Mouse (Mus musculus): ENCODE measurements around the gene Olfr305.
"Not testable (repeated sequence)": the region's sequence is repeated elsewhere in the genome, so short reads cannot be mapped to it uniquely, and the experiment has no call there.

Gene Olfr305

GRCm38 (mm10) chr7:86366828-86367227 lies at the start of gene Olfr305:
TSS of gene Olfr305 (minus strand) at chr7:86366928.
- no peak for DNase-seq (ENCODE audit: low read depth, low spot score)

- no peak for DNase-seq (ENCODE audit: low read depth, low spot score)
Observed at GRCm38 (mm10) chr7:86403546-86403945, 36.8 kb upstream of the Olfr305 start, which contains the start of gene Olfr301. TSS of gene Olfr301 (plus strand) at chr7:86403846.

- no peak for DNase-seq (ENCODE audit: low read depth, low spot score)
Observed at GRCm38 (mm10) chr7:86397689-86398088, 31.0 kb upstream of the Olfr305 start, which contains the start of gene Olfr303. TSS of gene Olfr303 (minus strand) at chr7:86397789.

GRCm38 (mm10) chr7:86386558-86386957 lies 19.8 kb upstream of the Olfr305 start, which contains the start of gene Olfr304:
TSS of gene Olfr304 (minus strand) at chr7:86386658.
- DNase-seq (ENCODE audit: low read depth, low spot score), result no peak

GRCm38 (mm10) chr7:86385769-86386168 lies 19.0 kb upstream of the Olfr305 start:
- DNase-seq (ENCODE audit: low read depth, low spot score), result no peak

GRCm38 (mm10) chr7:86346296-86346695 lies 20.4 kb downstream of the Olfr305 start:
- not testable (repeated sequence) for DNase-seq (ENCODE audit: low read depth, low spot score)

GRCm38 (mm10) chr7:86344253-86344652 lies 22.5 kb downstream of the Olfr305 start:
- DNase-seq (ENCODE audit: low read depth, low spot score), result no peak

- DNase-seq (ENCODE audit: low read depth, low spot score), result no peak
Observed at GRCm38 (mm10) chr7:86342881-86343565, 23.7 kb downstream of the Olfr305 start.

GRCm38 (mm10) chr7:86337486-86337885 lies 29.2 kb downstream of the Olfr305 start, which contains the start of gene Olfr307:
TSS of gene Olfr307 (minus strand) at chr7:86337586.
- DNase-seq (ENCODE audit: low read depth, low spot score), result no peak

GRCm38 (mm10) chr7:86325530-86325929 lies 41.2 kb downstream of the Olfr305 start, which contains the start of gene Olfr308:
TSS of gene Olfr308 (minus strand) at chr7:86325630.
- no peak for DNase-seq (ENCODE audit: low read depth, low spot score)

GRCm38 (mm10) chr7:86321323-86321722 lies 45.4 kb downstream of the Olfr305 start:
- no peak for DNase-seq (ENCODE audit: low read depth, low spot score)

GRCm38 (mm10) chr7:86313608-86314007 lies 53.1 kb downstream of the Olfr305 start, which contains the start of gene Olfr309:
TSS of gene Olfr309 (minus strand) at chr7:86313708.
- DNase-seq (ENCODE audit: low read depth, low spot score), result no peak
